Mouse (Mus musculus): Measurements from ENCODE around the gene Scyl2. TPM values are rescaled to one million over a fixed set of nuclear protein-coding genes. Genes with fewer than 3 reads are reported as not detected.

The Scyl2 gene
- polyA plus RNA-seq, 1 experiment from 2014 or later, result 4.1 TPM

- ATAC-seq (replicated peaks; ENCODE audit: extremely low read depth, insufficient read depth, low FRiP score), result no peak
- Histone ChIP-seq H3K36me3 (ENCODE audit: control insufficient read depth, insufficient read depth) (no peaks in the 10 kb centered on the region), H3K27me3 (ENCODE audit: control insufficient read depth, insufficient read depth, low read length) (no peaks in the 10 kb centered on the region), H3K4me2 (ENCODE audit: low read depth, low read length) (no peak overlapping the region), H3K27ac (ENCODE audit: low read length) (no peak overlapping the region), H3K9me3 (replicated peaks; ENCODE audit: control insufficient read depth, low read length) (no peaks in the 10 kb centered on the region), H3K4me1 (ENCODE audit: control insufficient read depth, insufficient read depth, low read length) (no peaks in the 10 kb centered on the region), H3K9ac (ENCODE audit: low read length) (no peak overlapping the region), H3K4me3 (ENCODE audit: low read length) (no peak overlapping the region)
- WGBS, result 63% methylated on average over 5 of the region's 5 CpGs
Measured at GRCm38 (mm10) chr10:89631831-89632230, 54.3 kb downstream of the Scyl2 start.

- H3K27me3 ChIP-seq (ENCODE audit: control insufficient read depth, insufficient read depth, low read length), result no peaks in the 10 kb centered on the region
- no peaks in the 10 kb centered on the region for H3K36me3 ChIP-seq (ENCODE audit: control insufficient read depth, insufficient read depth)
- 90% methylated on average over 1 of the region's 1 CpGs for WGBS
- H3K4me3 ChIP-seq (ENCODE audit: low read length), result no peak overlapping the region
- H3K9me3 ChIP-seq (replicated peaks; ENCODE audit: control insufficient read depth, low read length), result no peaks in the 10 kb centered on the region
- H3K27ac ChIP-seq (ENCODE audit: low read length), result no peak overlapping the region
- H3K4me2 ChIP-seq (ENCODE audit: low read depth, low read length), result no peak overlapping the region
- H3K9ac ChIP-seq (ENCODE audit: low read length), result no peak overlapping the region
- no peak for ATAC-seq (replicated peaks; ENCODE audit: extremely low read depth, insufficient read depth, low FRiP score)
- H3K4me1 ChIP-seq (ENCODE audit: control insufficient read depth, insufficient read depth, low read length), result no peaks in the 10 kb centered on the region
Measured at GRCm38 (mm10) chr10:89630564-89630963, 55.5 kb downstream of the Scyl2 start.

- no peak; the same call in 1 of the 2 replicates for ATAC-seq (replicated peaks; ENCODE audit: extremely low read depth, insufficient read depth, low FRiP score)
- no peak overlapping the region for H3K9ac ChIP-seq (ENCODE audit: low read length)
- no peak overlapping the region for H3K4me2 ChIP-seq (ENCODE audit: low read depth, low read length)
- WGBS, result 34% methylated on average over 3 of the region's 3 CpGs
- H3K27ac ChIP-seq (ENCODE audit: low read length), result no peak overlapping the region
- no peaks in the 10 kb centered on the region for H3K9me3 ChIP-seq (replicated peaks; ENCODE audit: control insufficient read depth, low read length)
- no peaks in the 10 kb centered on the region for H3K27me3 ChIP-seq (ENCODE audit: control insufficient read depth, insufficient read depth, low read length)
- H3K4me1 ChIP-seq (ENCODE audit: control insufficient read depth, insufficient read depth, low read length), result no peaks in the 10 kb centered on the region
- no peak overlapping the region for H3K4me3 ChIP-seq (ENCODE audit: low read length)
- H3K36me3 ChIP-seq (ENCODE audit: control insufficient read depth, insufficient read depth), result no peaks in the 10 kb centered on the region
Measured at GRCm38 (mm10) chr10:89630052-89630451, 56.0 kb downstream of the Scyl2 start.

- WGBS, result 81% methylated on average over 2 of the region's 2 CpGs
- H3K27ac ChIP-seq (ENCODE audit: low read length), result no peak overlapping the region
- H3K9me3 ChIP-seq (replicated peaks; ENCODE audit: control insufficient read depth, low read length), result no peaks in the 10 kb centered on the region
- ATAC-seq (replicated peaks; ENCODE audit: extremely low read depth, insufficient read depth, low FRiP score), result no peak
- no peaks in the 10 kb centered on the region for H3K36me3 ChIP-seq (ENCODE audit: control insufficient read depth, insufficient read depth)
- H3K4me2 ChIP-seq (ENCODE audit: low read depth, low read length), result no peak overlapping the region
- H3K4me1 ChIP-seq (ENCODE audit: control insufficient read depth, insufficient read depth, low read length), result no peaks in the 10 kb centered on the region
- no peak overlapping the region for H3K9ac ChIP-seq (ENCODE audit: low read length)
- no peaks in the 10 kb centered on the region for H3K27me3 ChIP-seq (ENCODE audit: control insufficient read depth, insufficient read depth, low read length)
- no peak overlapping the region for H3K4me3 ChIP-seq (ENCODE audit: low read length)
Measured at GRCm38 (mm10) chr10:89626714-89627113, 59.4 kb downstream of the Scyl2 start.

GRCm38 (mm10) chr10:89624196-89624595, 61.9 kb downstream of the Scyl2 start:
- peaks cover 1% of the 10 kb centered on the region; the same call in 1 of the 2 replicates for H3K4me1 ChIP-seq (ENCODE audit: control insufficient read depth, insufficient read depth, low read length)
- no peaks in the 10 kb centered on the region for H3K36me3 ChIP-seq (ENCODE audit: control insufficient read depth, insufficient read depth)
- no peak for ATAC-seq (replicated peaks; ENCODE audit: extremely low read depth, insufficient read depth, low FRiP score)
- H3K4me3 ChIP-seq (ENCODE audit: low read length), result no peak overlapping the region
- no peaks in the 10 kb centered on the region for H3K9me3 ChIP-seq (replicated peaks; ENCODE audit: control insufficient read depth, low read length)
- H3K4me2 ChIP-seq (ENCODE audit: low read depth, low read length), result no peak overlapping the region
- no peak overlapping the region for H3K9ac ChIP-seq (ENCODE audit: low read length)
- no peak overlapping the region for H3K27ac ChIP-seq (ENCODE audit: low read length)
- WGBS, result 85% methylated on average over 2 of the region's 2 CpGs
- H3K27me3 ChIP-seq (ENCODE audit: control insufficient read depth, insufficient read depth, low read length), result no peaks in the 10 kb centered on the region

GRCm38 (mm10) chr10:89621129-89621528, 65.0 kb downstream of the Scyl2 start, which contains the start of gene Slc17a8:
Slc17a8 (minus strand) TSS chr10:89621253.
- Histone ChIP-seq H3K27me3 (ENCODE audit: control insufficient read depth, insufficient read depth, low read length) (no peaks in the 10 kb centered on the region), H3K4me2 (ENCODE audit: low read depth, low read length) (no peak within 1 kb of the TSS), H3K9ac (ENCODE audit: low read length) (no peak within 1 kb of the TSS), H3K9me3 (replicated peaks; ENCODE audit: control insufficient read depth, low read length) (no peaks in the 10 kb centered on the region), H3K4me1 (ENCODE audit: control insufficient read depth, insufficient read depth, low read length) (peaks cover 3% of the 10 kb centered on the region; the same call in 1 of the 2 replicates), H3K36me3 (ENCODE audit: control insufficient read depth, insufficient read depth) (no peaks in the 10 kb centered on the region), H3K4me3 (ENCODE audit: low read length) (no peak within 1 kb of the TSS), H3K27ac (ENCODE audit: low read length) (no peak within 1 kb of the TSS)
- ATAC-seq (replicated peaks; ENCODE audit: extremely low read depth, insufficient read depth, low FRiP score), result no peak; the same call in 1 of the 2 replicates
- whole genome bisulfite sequencing, result 27% methylated on average over 7 of the region's 7 CpGs

GRCm38 (mm10) chr10:89599311-89599710, 86.8 kb downstream of the Scyl2 start:
- no peak overlapping the region for H3K4me2 ChIP-seq (ENCODE audit: low read depth, low read length)
- H3K36me3 ChIP-seq (ENCODE audit: control insufficient read depth, insufficient read depth), result no peaks in the 10 kb centered on the region
- H3K27ac ChIP-seq (ENCODE audit: low read length), result no peak overlapping the region
- no peaks in the 10 kb centered on the region for H3K9me3 ChIP-seq (replicated peaks; ENCODE audit: control insufficient read depth, low read length)
- H3K9ac ChIP-seq (ENCODE audit: low read length), result no peak overlapping the region
- no peaks in the 10 kb centered on the region for H3K27me3 ChIP-seq (ENCODE audit: control insufficient read depth, insufficient read depth, low read length)
- 70% methylated on average over 5 of the region's 5 CpGs for WGBS
- peaks cover 2% of the 10 kb centered on the region; the same call in 1 of the 2 replicates for H3K4me1 ChIP-seq (ENCODE audit: control insufficient read depth, insufficient read depth, low read length)
- no peak overlapping the region for H3K4me3 ChIP-seq (ENCODE audit: low read length)
- ATAC-seq (replicated peaks; ENCODE audit: extremely low read depth, insufficient read depth, low FRiP score), result no peak

GRCm38 (mm10) chr10:89597275-89597674, 88.8 kb downstream of the Scyl2 start:
- Histone ChIP-seq H3K36me3 (ENCODE audit: control insufficient read depth, insufficient read depth) (no peaks in the 10 kb centered on the region), H3K4me3 (ENCODE audit: low read length) (no peak overlapping the region), H3K9me3 (replicated peaks; ENCODE audit: control insufficient read depth, low read length) (no peaks in the 10 kb centered on the region), H3K27me3 (ENCODE audit: control insufficient read depth, insufficient read depth, low read length) (no peaks in the 10 kb centered on the region), H3K4me2 (ENCODE audit: low read depth, low read length) (no peak overlapping the region), H3K27ac (ENCODE audit: low read length) (no peak overlapping the region), H3K4me1 (ENCODE audit: control insufficient read depth, insufficient read depth, low read length) (peaks cover 4% of the 10 kb centered on the region; the same call in 1 of the 2 replicates), H3K9ac (ENCODE audit: low read length) (no peak overlapping the region)
- no peak for ATAC-seq (replicated peaks; ENCODE audit: extremely low read depth, insufficient read depth, low FRiP score)
- WGBS, result 62% methylated on average over 4 of the region's 4 CpGs

- H3K4me1 ChIP-seq (ENCODE audit: control insufficient read depth, insufficient read depth, low read length), result peaks cover 4% of the 10 kb centered on the region; the same call in 1 of the 2 replicates
- no peak overlapping the region for H3K4me2 ChIP-seq (ENCODE audit: low read depth, low read length)
- 90% methylated on average over 5 of the region's 5 CpGs for WGBS
- no peaks in the 10 kb centered on the region for H3K36me3 ChIP-seq (ENCODE audit: control insufficient read depth, insufficient read depth)
- H3K4me3 ChIP-seq (ENCODE audit: low read length), result no peak overlapping the region
- no peaks in the 10 kb centered on the region for H3K27me3 ChIP-seq (ENCODE audit: control insufficient read depth, insufficient read depth, low read length)
- no peak for ATAC-seq (replicated peaks; ENCODE audit: extremely low read depth, insufficient read depth, low FRiP score)
- no peak overlapping the region for H3K27ac ChIP-seq (ENCODE audit: low read length)
- H3K9me3 ChIP-seq (replicated peaks; ENCODE audit: control insufficient read depth, low read length), result no peaks in the 10 kb centered on the region
- no peak overlapping the region for H3K9ac ChIP-seq (ENCODE audit: low read length)
Measured at GRCm38 (mm10) chr10:89595935-89596334, 90.2 kb downstream of the Scyl2 start.
